Mouse (Mus musculus) frontal cortex, adult 2 months (tissue): ENCODE data around the gene Cox10. TPM values are rescaled to one million over a fixed set of nuclear protein-coding genes. Genes with fewer than 3 reads are reported as not detected.
"Not testable (repeated sequence)": the region's sequence is repeated elsewhere in the genome, so short reads cannot be mapped to it uniquely, and the experiment has no call there.

Experiments used
- DNase-seq, 2 experiments: peaks; one replicate each; pipeline ENCODE4 v3.0.0; 2022; ENCODE audit warnings: low spot score in 1 of 2; ENCODE audit errors: extremely low spot score in 1 of 2
- polyA plus RNA-seq: library from polyadenylated mRNA; depleted of rRNA; stranded (reverse); fragments of >200 nt; gene quantifications from 2 replicates; pipeline ENCODE4 v1.2.3, GENCODE M21; 2012; rRNA removed

Cox10 gene
- 17.0 and 17.5 TPM in 2 replicates for polyA plus RNA-seq

- peak; percentile 60 to 91 for DNase-seq
Observed at GRCm38 (mm10) chr11:64078956-64079726, at the start of gene Cox10. Gene Cox10, minus strand, starts transcription at chr11:64079468.

DNA sequence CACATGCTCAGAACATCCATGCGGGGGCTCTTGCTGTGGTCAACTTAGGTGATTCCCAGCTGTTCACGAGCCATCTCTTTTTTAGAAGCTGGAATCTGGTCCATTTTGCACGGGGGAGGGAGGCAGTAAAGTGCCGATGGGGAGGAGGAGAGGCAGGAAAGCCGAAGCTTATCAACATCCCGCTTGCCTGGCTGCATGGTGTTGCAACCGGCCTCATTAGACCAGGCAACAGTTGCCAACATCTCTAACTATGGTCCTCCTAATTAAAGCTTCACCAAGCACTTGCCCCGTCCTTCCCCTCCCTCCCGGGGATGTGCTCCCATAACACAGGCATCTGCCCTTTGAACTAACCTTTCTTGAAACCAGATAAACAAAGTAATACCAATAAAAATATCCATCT is 48.7 kb upstream of the Cox10 start:
- no peak for DNase-seq

- no peak for DNase-seq
Observed at GRCm38 (mm10) chr11:64125471-64125870, 46.2 kb upstream of the Cox10 start.

- not testable (repeated sequence) for DNase-seq
Observed at GRCm38 (mm10) chr11:64123174-64123573, 43.9 kb upstream of the Cox10 start.

- DNase-seq: no peak
Observed at GRCm38 (mm10) chr11:64116711-64117110, 37.4 kb upstream of the Cox10 start.

- DNase-seq: no peak
Observed at GRCm38 (mm10) chr11:64115822-64116221, 36.6 kb upstream of the Cox10 start.

DNA sequence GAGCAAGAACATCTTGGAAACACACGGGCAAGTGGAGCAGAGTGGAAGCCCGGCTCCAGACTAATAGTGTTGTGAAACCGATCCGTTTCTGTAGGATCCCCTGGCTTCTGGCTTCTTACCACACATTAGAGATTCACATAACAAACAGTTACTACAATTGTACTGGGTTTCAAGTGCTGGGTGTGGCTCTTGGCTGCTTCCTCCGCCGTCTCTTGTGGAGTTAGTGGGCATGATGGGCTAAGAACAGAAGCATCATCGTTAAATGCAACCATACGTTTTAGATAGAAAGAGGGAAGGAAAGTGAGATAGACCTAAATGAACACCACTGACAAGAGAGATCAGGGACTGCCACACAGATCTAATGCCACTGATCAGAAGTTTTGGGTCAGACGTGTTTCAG is 35.8 kb upstream of the Cox10 start:
- no peak for DNase-seq

- no peak for DNase-seq
Observed at GRCm38 (mm10) chr11:64100060-64100459, 20.8 kb upstream of the Cox10 start.

DNA sequence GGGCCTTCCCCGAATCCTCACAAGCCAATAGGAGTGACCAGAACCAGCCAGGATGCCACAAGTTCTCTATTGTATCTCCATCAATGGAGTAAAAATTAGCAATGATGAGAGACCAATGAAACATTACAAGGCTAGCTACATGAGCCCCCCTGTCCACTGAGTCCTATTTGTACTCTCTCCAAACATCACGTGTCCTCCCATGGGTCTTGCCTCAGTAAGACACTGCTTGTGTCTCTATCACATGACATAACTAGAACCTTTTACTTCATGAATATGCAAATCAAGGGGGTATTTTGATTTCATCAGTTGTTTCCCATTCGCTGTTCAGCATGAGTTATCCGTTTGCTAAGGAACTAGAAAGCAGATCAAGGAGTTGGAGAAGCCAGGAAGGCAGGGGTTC is 13.8 kb upstream of the Cox10 start:
- no peak for DNase-seq

DNA sequence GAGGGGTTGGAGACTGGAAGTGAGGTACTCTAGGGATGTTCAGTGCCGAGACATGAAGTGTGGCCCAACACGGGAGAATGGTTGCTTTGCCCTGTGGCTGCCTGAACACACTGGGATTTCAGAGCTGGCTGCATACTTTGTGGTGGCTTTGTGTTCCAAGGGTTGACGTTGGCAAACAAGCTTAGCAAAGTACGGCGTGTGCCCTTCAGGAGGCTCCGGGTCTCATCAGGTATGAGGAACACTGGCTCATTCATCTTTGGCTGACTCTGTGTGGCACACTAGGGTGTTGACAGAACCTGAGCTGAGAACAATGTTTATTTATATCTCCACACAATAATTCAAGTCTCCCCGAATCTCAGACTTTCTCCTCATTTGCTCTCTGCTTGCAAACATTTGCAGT is 11.9 kb upstream of the Cox10 start:
- no peak for DNase-seq

- DNase-seq: no peak
Observed at GRCm38 (mm10) chr11:64089682-64090081, 10.4 kb upstream of the Cox10 start.

- DNase-seq: no peak
Observed at GRCm38 (mm10) chr11:64085888-64086287, 6.6 kb upstream of the Cox10 start.

- no peak for DNase-seq
Observed at GRCm38 (mm10) chr11:64079727-64080081, 436 bp upstream of the Cox10 start.

- no peak for DNase-seq
Observed at GRCm38 (mm10) chr11:64076212-64076611, 3.1 kb downstream of the Cox10 start.

GRCm38 (mm10) chr11:64073379-64073778 is 5.9 kb downstream of the Cox10 start:
- DNase-seq: no peak

- no peak for DNase-seq
Observed at GRCm38 (mm10) chr11:64071536-64071935, 7.7 kb downstream of the Cox10 start.

DNA sequence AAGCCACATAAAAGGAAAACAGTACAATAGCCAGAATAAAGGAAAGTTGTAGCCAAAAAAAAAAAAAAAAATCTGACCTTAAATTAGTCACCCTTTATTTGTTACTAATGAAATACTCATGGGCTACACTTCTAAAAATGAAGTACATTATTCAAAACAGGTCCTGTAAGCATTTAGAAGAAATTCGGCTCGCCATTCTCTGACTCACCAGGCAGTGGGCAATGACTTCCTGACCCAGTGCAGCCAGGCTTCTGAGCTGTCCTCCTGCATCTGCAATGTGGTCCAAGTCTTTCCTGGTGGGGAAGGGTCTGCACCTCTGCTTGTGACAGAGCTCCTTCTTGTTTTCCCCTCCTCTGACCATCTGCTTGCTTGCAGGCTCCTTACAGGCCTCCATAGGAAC is 13.3 kb downstream of the Cox10 start:
- no peak for DNase-seq

- DNase-seq: no peak
Observed at GRCm38 (mm10) chr11:64063130-64063529, 16.1 kb downstream of the Cox10 start.

DNA sequence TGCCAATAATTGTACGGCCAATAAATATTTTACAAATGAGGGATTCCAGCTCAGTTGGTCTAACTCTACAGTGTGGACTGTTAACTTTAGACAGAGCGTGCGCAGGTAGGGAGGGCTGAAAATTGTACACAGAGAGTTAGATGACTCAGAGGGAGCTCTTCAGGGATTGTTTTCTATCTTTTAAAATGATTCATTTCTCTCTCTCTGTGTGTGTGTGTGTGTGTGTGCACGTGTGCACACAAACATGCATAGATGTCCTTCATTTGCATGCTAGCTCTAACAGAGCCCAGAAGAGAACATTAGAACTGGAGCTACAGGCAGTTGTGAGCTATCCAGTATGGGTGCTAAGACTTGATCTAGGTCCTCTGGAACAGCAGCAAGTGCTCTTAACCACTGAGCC is 17.0 kb downstream of the Cox10 start:
- DNase-seq: no peak

DNA sequence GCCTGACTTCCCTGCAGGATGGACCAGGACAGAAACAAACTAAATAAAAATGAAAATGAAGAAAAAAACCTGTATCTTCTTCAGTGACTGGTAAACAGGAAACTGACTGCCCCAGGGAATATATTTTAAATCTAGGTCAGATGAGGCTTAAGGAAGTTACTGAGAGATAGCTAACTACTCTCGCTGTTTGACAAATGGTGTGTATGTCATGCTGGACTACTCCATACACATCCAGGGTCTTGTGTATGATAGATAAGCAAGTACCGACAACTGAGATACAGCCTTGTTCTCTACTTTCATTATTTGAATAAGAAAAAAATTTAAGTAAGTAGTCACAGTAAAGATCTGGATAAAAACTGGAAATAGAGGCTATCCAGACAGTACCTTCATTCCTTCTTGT is 20.0 kb downstream of the Cox10 start:
- no peak for DNase-seq

DNA sequence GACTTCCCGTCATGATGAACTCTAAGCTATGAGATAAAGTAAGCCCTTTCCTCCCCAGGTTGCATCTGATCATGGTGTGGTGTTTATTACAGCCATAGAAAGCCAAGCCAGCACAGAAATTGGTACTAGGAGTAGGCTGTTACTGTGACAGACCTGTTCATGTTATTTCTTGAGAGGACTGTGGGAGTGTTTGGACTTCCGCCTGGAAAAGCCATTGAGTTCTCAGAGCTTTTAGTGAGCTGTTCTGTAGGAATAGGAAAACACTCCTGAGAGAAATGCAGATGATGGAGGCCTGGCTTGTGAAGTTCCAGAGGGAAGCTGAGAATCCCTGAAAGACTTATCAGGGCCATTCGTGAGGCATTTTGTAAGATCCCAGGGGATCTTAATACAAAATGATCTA is 20.8 kb downstream of the Cox10 start:
- peak; percentile 34 to 76 for DNase-seq

GRCm38 (mm10) chr11:64053371-64053770 is 25.9 kb downstream of the Cox10 start:
- no peak for DNase-seq
